Mouse (Mus musculus) cerebellum, adult 2 months (tissue): ENCODE measurements around the gene Capn9. TPM values are rescaled to one million over a fixed set of nuclear protein-coding genes. Genes with fewer than 3 reads are reported as not detected.

ENCODE experiments used
- DNase-seq, 2 experiments: peaks; one replicate each; pipeline ENCODE4 v3.0.0; 2021
- H3K27ac ChIP-seq: fragments of 200-500 bp; 2 replicates; pipeline ENCODE4 v1.5.1; 2012; ENCODE audit warnings: low read length, control low read depth, inconsistent platforms; ENCODE audit not compliant: insufficient read depth
- H3K27me3 ChIP-seq: fragments of 200-500 bp; 2 replicates; pipeline ENCODE4 v1.6.1; 2012; ENCODE audit warnings: inconsistent platforms, mild to moderate bottlenecking, low read length, moderate library complexity; ENCODE audit not compliant: control insufficient read depth, insufficient read depth
- H3K4me1 ChIP-seq: fragments of 200-500 bp; 2 replicates; pipeline ENCODE4 v1.6.1; 2011; ENCODE audit warnings: low read length; ENCODE audit not compliant: control insufficient read depth, insufficient read depth
- H3K4me3 ChIP-seq: fragments of 200-500 bp; replicated peaks from 2 replicates; pipeline ENCODE3; 2011; ENCODE audit warnings: mild to moderate bottlenecking, low read depth, low read length, control low read depth; ENCODE audit not compliant: insufficient read depth
- CTCF ChIP-seq: fragments of 200-500 bp; IDR thresholded peaks from 2 replicates; pipeline ENCODE4 v1.5.1; 2011; ENCODE audit warnings: low read depth, mild to moderate bottlenecking, control low read depth, low read length, moderate library complexity, borderline replicate concordance; ENCODE audit not compliant: insufficient read depth
- POLR2A ChIP-seq: fragments of 200-500 bp; IDR thresholded peaks from 2 replicates; pipeline ENCODE4 v1.6.1; 2011; ENCODE audit warnings: low read length, control low read depth, borderline replicate concordance; ENCODE audit not compliant: insufficient read depth
- WGBS: fragments of 180-500 bp; shearing (Covaris S2); methylation state at CpG from one replicate; pipeline ENCODE4 v1.1.7; 2018; 5-methylcytosine and 5-hydroxymethylcytosine counted together
- polyA plus RNA-seq: library from polyadenylated mRNA; depleted of rRNA; stranded (reverse); fragments of >200 nt; gene quantifications from 2 replicates; pipeline ENCODE4 v1.2.3, GENCODE M21; 2012

The Capn9 gene
- polyA plus RNA-seq, 1 experiment: 0.08 TPM

DNA sequence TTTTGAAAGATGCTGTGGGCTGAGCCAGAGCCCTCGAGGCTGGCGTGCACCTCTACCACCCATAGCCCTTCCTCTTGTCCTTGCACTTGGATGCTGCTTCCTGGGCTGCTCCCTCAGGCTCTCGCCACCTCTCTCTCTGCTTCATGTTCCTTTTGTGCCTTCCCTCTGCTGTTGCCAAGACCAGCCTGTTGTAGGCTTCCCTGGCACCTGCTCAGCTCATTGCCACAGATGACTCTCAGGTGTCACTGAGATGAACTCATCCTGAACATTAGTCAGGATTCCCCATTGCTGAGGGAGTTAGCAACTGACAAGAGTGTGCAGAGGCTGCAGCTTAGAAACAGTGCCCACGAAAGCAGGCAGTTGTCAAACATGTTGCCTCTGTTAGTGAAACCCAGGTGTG lies 33.9 kb upstream of the Capn9 start:
- peaks cover 30% of the 10 kb centered on the region for H3K4me1 ChIP-seq
- TF ChIP-seq POLR2A (no peak), CTCF (no peak)
- no peak overlapping the region for H3K4me3 ChIP-seq
- no peak overlapping the region for H3K27ac ChIP-seq
- no peaks in the 10 kb centered on the region for H3K27me3 ChIP-seq
- WGBS: 35% methylated on average over 4 of the region's 4 CpGs
- peak; percentile 71 to 87 for DNase-seq

DNA sequence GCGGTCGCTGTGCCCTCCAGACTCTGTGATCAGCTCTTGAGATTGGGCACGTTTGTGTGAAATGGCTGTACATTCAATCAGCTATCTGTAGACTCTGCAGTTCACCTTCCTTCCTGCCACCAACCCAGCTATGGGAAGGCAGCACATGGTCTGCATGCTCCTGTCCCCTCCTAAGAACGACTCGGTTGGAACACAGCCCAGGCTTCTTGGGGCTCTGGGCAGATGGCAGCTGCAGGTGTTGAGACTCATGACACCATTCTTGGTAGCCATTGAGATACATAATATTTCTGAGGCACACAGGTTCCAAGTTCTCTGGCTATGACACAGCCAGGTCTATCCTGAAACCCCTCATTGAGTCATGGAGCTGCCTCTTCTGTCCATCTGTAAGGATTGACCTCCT lies 32.6 kb upstream of the Capn9 start:
- Histone ChIP-seq H3K27me3 (no peaks in the 10 kb centered on the region), H3K4me3 (no peak overlapping the region), H3K4me1 (peaks cover 30% of the 10 kb centered on the region), H3K27ac (no peak overlapping the region)
- 57% methylated on average over 5 of the region's 5 CpGs for WGBS
- TF ChIP-seq CTCF (no peak), POLR2A (no peak)
- peak in 1 of 2 experiments; percentile 36 for DNase-seq

DNA sequence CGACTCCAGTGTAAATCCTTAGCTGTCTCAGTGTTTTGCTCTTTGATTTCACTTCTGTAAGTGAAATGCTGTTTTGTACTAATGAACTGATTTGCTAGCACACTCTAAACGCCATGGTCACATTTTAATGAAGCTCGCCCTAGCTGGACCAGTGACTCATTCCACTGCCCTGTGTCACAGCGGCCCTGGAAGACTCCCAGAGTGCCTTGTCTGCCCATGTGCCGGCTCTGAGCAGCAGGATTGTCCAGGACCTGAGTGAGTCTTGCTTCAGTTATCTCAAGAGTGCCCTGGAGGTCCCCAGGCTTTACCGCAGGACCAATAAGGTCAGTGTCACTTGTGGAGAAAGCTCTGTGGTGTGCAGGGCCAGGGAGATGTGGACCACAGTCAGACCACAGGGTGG lies 29.5 kb upstream of the Capn9 start:
- H3K27me3 ChIP-seq: no peaks in the 10 kb centered on the region
- WGBS: 85% methylated on average over 6 of the region's 6 CpGs
- H3K4me3 ChIP-seq: no peak overlapping the region
- TF ChIP-seq CTCF: no peak
- TF ChIP-seq POLR2A: no peak
- H3K27ac ChIP-seq: no peak overlapping the region
- H3K4me1 ChIP-seq: peaks cover 26% of the 10 kb centered on the region
- no peak for DNase-seq

DNA sequence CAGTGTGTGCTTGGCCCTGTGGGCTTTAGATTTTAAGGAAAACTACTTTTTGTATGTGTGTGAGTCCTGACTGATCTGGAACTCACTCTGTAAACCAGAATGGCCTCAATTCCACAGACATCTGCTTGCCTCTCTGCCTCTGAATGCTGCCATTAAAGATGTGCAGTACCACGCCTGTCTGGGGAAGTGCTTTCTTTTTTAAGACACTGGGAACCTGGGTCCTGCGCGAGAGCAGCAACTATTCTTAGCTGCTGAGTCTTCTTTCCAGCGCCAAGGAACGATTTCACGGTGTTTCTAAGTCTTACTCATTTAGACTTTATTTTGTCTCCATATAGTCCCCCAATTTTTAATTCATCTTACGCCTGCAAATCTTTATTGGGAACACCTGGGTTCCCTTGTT lies 29.1 kb upstream of the Capn9 start:
- H3K4me3 ChIP-seq: no peak overlapping the region
- 95% methylated on average over 7 of the region's 7 CpGs for WGBS

DNA sequence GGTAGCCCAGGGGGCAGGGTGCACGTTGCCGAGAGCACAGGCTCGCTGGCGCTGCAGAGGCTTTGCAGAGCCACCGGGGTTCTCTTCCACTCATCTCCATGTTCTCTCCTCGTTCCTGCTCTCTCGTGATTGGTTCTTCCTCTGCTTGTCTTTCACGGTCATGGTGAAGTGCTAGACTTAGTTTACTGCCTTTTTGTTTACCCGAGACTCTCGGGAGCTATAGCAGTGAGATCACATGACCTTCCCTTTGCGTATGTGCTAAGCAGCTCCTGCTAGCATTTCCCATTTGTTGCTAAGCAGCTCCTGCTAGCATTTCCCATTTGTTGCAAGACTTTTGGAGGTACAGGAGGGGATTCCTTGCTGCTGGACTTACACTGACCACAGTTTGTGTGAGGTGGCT lies 28.6 kb upstream of the Capn9 start:
- 81% methylated on average over 11 of the region's 11 CpGs for WGBS
- Histone ChIP-seq H3K4me1 (peaks cover 17% of the 10 kb centered on the region), H3K27me3 (no peaks in the 10 kb centered on the region), H3K4me3 (no peak overlapping the region), H3K27ac (no peak overlapping the region)
- TF ChIP-seq POLR2A (no peak), CTCF (no peak)
- DNase-seq: no peak

More for the DNA sequence above, 29.1 kb upstream of the Capn9 start:
- TF ChIP-seq CTCF: no peak
- Histone ChIP-seq H3K4me1 (peaks cover 21% of the 10 kb centered on the region), H3K27me3 (no peaks in the 10 kb centered on the region), H3K27ac (no peak overlapping the region)
- no peak for DNase-seq

DNA sequence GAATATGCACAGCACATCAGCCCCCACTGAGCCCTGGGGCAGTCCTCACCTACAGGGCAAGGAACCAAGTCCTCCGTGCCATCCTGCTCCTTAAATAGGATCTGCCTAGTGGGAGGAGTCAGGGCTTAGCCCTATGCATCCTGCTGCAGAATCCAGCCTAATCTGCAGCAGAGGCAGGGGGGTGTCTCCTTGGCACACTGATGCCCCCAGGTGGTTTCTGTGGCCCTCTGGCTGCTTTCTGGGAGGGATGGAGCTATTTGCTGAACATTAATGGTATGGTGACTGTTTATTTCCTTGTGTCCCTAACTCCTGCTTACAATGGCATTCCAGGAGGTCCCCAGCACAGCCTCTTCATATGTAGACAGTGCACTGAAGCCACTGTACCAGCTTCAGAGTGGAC lies 27.7 kb upstream of the Capn9 start:
- 0 out of 2 replicates have a peak overlapping the region, but pooled peaks have one; percentile 2 for H3K27ac ChIP-seq
- peaks cover 9% of the 10 kb centered on the region for H3K4me1 ChIP-seq
- 0% methylated on average over 1 of the region's 1 CpGs for WGBS
- TF ChIP-seq CTCF (no peak), POLR2A (no peak)
- H3K4me3 ChIP-seq: no peak overlapping the region
- no peak for DNase-seq
- H3K27me3 ChIP-seq: no peaks in the 10 kb centered on the region

DNA sequence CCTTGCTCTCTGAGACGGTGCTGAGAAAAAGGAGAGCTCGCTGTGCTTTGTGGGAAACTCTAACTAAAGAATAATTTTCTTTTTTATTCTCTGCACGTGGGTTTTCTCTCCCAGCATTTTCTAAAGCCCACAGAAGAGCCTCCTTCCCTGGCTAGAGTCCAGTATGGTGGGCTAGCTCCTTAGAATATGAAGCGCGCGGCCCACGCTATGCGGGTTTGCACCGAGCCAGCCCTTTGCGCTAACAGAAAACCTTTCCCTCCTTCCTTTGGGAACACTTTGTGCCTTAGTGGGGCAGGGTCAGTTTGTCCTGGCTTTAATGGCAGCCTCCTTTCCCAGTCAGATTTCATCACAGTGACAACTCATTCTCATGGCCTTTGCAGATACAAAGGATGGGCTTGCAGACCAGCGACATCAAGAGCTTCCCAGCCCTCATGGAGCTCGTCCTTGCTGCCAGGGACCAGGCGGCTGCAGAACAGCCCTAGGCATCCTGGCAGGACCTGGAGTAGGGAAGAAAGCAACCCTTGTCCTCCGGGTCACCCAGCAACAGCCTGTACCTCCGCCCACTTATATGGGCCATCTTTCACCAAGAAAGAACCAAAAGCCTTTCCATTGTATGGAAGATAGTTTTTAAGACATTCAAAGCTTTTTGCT lies 24.8 kb upstream of the Capn9 start:
- Histone ChIP-seq H3K4me3 (no peak overlapping the region), H3K27me3 (no peaks in the 10 kb centered on the region), H3K27ac (0 out of 2 replicates have a peak overlapping the region, but pooled peaks have one; percentile 8), H3K4me1 (peaks cover 5% of the 10 kb centered on the region)
- no peak for TF ChIP-seq CTCF
- no peak for TF ChIP-seq POLR2A
- DNase-seq: peak in 1 of 2 experiments; percentile 37
- 83% methylated on average over 15 of the region's 15 CpGs for WGBS

DNA sequence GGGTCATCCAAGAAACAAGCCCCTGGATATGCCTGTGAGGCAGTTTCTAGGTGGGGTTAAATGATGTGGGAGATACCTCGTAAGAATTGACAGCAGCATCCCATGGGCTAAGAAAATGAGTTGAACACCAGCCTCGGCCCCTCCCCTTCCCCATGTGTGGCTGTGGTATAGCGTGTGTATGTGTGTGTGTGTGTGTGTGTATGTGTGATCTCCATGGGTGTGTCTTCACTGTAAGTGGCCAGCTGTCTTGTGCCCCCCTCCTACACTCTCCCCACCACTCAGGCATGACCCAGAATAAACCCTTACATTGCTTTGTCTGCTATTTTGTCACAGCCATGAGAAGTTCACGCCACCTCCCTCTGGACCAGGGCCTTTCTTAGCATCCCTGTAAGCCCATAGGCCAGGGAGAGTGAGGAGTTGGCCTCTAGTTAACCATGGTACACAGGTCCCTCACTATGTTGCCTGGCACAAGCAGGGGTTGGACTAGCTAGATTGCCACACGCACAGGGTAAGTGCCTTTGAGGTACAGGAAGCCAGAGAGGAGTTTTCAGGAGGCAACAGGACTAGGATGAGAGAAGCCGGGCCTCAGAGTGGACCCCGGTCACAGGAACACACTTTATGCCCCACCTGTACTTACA lies 20.7 kb upstream of the Capn9 start:
- no peak overlapping the region for H3K4me3 ChIP-seq
- no peak overlapping the region for H3K27ac ChIP-seq
- WGBS: 88% methylated on average over 7 of the region's 7 CpGs
- DNase-seq: no peak
- no peaks in the 10 kb centered on the region for H3K27me3 ChIP-seq
- TF ChIP-seq POLR2A (no peak), CTCF (no peak)
- H3K4me1 ChIP-seq: peaks cover 27% of the 10 kb centered on the region
